Mouse (Mus musculus) heart, postnatal 0 days (tissue): ENCODE data around the gene Cypt12. TPM values are rescaled to one million over a fixed set of nuclear protein-coding genes. Genes with fewer than 3 reads are reported as not detected.

Experiments
- ATAC-seq: fragments of 200-750 bp; cut with Nextera tagmentation; 2 replicates; pipeline ENCODE4 v1.8.0; 2017; ENCODE audit warnings: low read depth, moderate number of reproducible peaks, moderate library complexity; ENCODE audit not compliant: insufficient read depth
- DNase-seq: peaks from one replicate; pipeline ENCODE4 v3.0.0-alpha.2; 2016; ENCODE audit warnings: low spot score
- H3K27ac ChIP-seq: fragments of 300-500 bp; sonication (generic); 2 replicates; pipeline ENCODE4 v1.5.1; 2014; ENCODE audit warnings: low read depth, mild to moderate bottlenecking
- H3K27me3 ChIP-seq: fragments of 300-500 bp; sonication (generic); 2 replicates; pipeline ENCODE4 v1.6.1; 2014; ENCODE audit warnings: low read length, mixed read lengths; ENCODE audit not compliant: control insufficient read depth, insufficient read depth
- H3K36me3 ChIP-seq: fragments of 300-500 bp; sonication (generic); replicated peaks from 2 replicates; pipeline ENCODE4 v1.6.1; 2014; ENCODE audit warnings: low read length, mixed read lengths; ENCODE audit not compliant: control insufficient read depth, insufficient read depth
- H3K4me1 ChIP-seq: fragments of 300-500 bp; sonication (generic); 2 replicates; pipeline ENCODE4 v1.6.1; 2014; ENCODE audit warnings: antibody characterized with exemption; ENCODE audit not compliant: control insufficient read depth, insufficient read depth
- H3K4me2 ChIP-seq: fragments of 300-500 bp; sonication (generic); 2 replicates; pipeline ENCODE4 v1.6.1; 2014; ENCODE audit warnings: low read depth, mild to moderate bottlenecking, low read length, moderate library complexity
- H3K4me3 ChIP-seq: fragments of 300-500 bp; sonication (generic); 2 replicates; pipeline ENCODE4 v1.5.1; 2014; ENCODE audit warnings: low read depth, low read length
- H3K9ac ChIP-seq: fragments of 300-500 bp; sonication (generic); replicated peaks from 2 replicates; pipeline ENCODE4 v1.6.1; 2014; ENCODE audit warnings: low read depth, low read length, mixed read lengths
- H3K9me3 ChIP-seq: fragments of 300-500 bp; sonication (generic); replicated peaks from 2 replicates; pipeline ENCODE4 v1.6.1; 2016; ENCODE audit warnings: low read length; ENCODE audit not compliant: control insufficient read depth
- CTCF ChIP-seq: IDR thresholded peaks from 2 replicates; pipeline ENCODE4 v1.5.1; 2016; ENCODE audit warnings: antibody characterized with exemption, control low read depth, low read depth
- EP300 ChIP-seq: IDR thresholded peaks from 2 replicates; pipeline ENCODE4 v1.6.1; 2016; ENCODE audit warnings: antibody characterized with exemption, low read depth
- WGBS: fragments of 180-500 bp; shearing (Covaris S2); extraction: QIAGEN DNeasy Blood & Tissue Kit; methylation state at CpG from one replicate; pipeline ENCODE4 v1.1.7; 2014; 5-methylcytosine and 5-hydroxymethylcytosine counted together
- polyA plus RNA-seq: library from polyadenylated mRNA; unstranded; fragments of >200 nt; fragmentation: Nextera tagmentation; extraction: Ambion mirVana; gene quantifications from 2 replicates; pipeline ENCODE4 v1.2.1, GENCODE M21; 2015
- total RNA-seq: library from RNA; depleted of rRNA; stranded (reverse); fragments of >200 nt; gene quantifications from 2 replicates; pipeline ENCODE4 v1.2.3, GENCODE M21; 2014; ENCODE audit warnings: low replicate concordance; rRNA removed

The Cypt12 gene
- total RNA-seq (not detected in 2 replicates), polyA plus RNA-seq (not detected in 2 replicates)

GRCm38 (mm10) chr3:17948299-17948698 is at the start of gene Cypt12:
Gene Cypt12, plus strand, starts transcription at chr3:17948410.
- WGBS = 84% methylated on average over 13 of the region's 13 CpGs

GRCm38 (mm10) chr3:17913796-17914195 is 34.4 kb upstream of the Cypt12 start:
- Histone ChIP-seq H3K27me3 (no peaks in the 10 kb centered on the region), H3K4me2 (no peak overlapping the region), H3K36me3 (no peaks in the 10 kb centered on the region), H3K9me3 (no peaks in the 10 kb centered on the region), H3K27ac (no peak overlapping the region), H3K9ac (no peak overlapping the region), H3K4me1 (no peaks in the 10 kb centered on the region), H3K4me3 (no peak overlapping the region)
- ATAC-seq (no peak), DNase-seq (no peak)
- TF ChIP-seq CTCF = no peak
- TF ChIP-seq EP300 = no peak

More at GRCm38 (mm10) chr3:17948299-17948698, at the start of gene Cypt12:
- no peak within 1 kb of the TSS for H3K9ac ChIP-seq
- ATAC-seq (no peak), DNase-seq (no peak)
- TF ChIP-seq CTCF (no peak), EP300 (no peak)
- no peak within 1 kb of the TSS for H3K4me3 ChIP-seq
- no peaks in the 10 kb centered on the region for H3K36me3 ChIP-seq
- H3K4me2 ChIP-seq = no peak within 1 kb of the TSS
- H3K27me3 ChIP-seq = no peaks in the 10 kb centered on the region
- H3K9me3 ChIP-seq = no peaks in the 10 kb centered on the region
- H3K4me1 ChIP-seq = no peaks in the 10 kb centered on the region
- no peak within 1 kb of the TSS for H3K27ac ChIP-seq

GRCm38 (mm10) chr3:17940206-17940605 is 8.0 kb upstream of the Cypt12 start:
- Histone ChIP-seq H3K4me1 (no peaks in the 10 kb centered on the region), H3K4me3 (no peak overlapping the region), H3K27me3 (no peaks in the 10 kb centered on the region), H3K9me3 (no peaks in the 10 kb centered on the region), H3K9ac (no peak overlapping the region), H3K4me2 (no peak overlapping the region), H3K27ac (no peak overlapping the region), H3K36me3 (no peaks in the 10 kb centered on the region)
- ATAC-seq = no peak
- WGBS = 70% methylated on average over 2 of the region's 2 CpGs
- TF ChIP-seq CTCF (no peak), EP300 (no peak)
- DNase-seq = no peak
